Mouse (Mus musculus) ovary, postnatal 14 days (tissue): ENCODE measurements around the gene Zfp952.
"Not testable (repeated sequence)": the region's sequence is repeated elsewhere in the genome, so short reads cannot be mapped to it uniquely, and the experiment has no call there.

Experiments used
- DNase-seq: peaks from one replicate; pipeline ENCODE4 v3.0.0; 2022; ENCODE audit warnings: low spot score

The Zfp952 gene

GRCm38 (mm10) chr17:32992699-32993474, at the start of gene Zfp952:
Gene Zfp952 (plus strand): TSS chr17:32993129.
- DNase-seq = peak; percentile 75

GRCm38 (mm10) chr17:32943661-32944060, 49.3 kb upstream of the Zfp952 start:
- DNase-seq = no peak

- no peak for DNase-seq
Measured at GRCm38 (mm10) chr17:32944402-32945035, 48.4 kb upstream of the Zfp952 start.

- no peak for DNase-seq
Measured at GRCm38 (mm10) chr17:32946716-32947115, 46.2 kb upstream of the Zfp952 start.

- DNase-seq = peak; percentile 99
Measured at GRCm38 (mm10) chr17:32947215-32947914, 45.6 kb upstream of the Zfp952 start, which contains the start of gene Cyp4f13. Gene Cyp4f13 (minus strand): TSS chr17:32947402.

GRCm38 (mm10) chr17:32950136-32950535, 42.8 kb upstream of the Zfp952 start:
- no peak for DNase-seq

- DNase-seq = no peak
Measured at GRCm38 (mm10) chr17:32951006-32951405, 41.9 kb upstream of the Zfp952 start.

GRCm38 (mm10) chr17:32951441-32951840, 41.5 kb upstream of the Zfp952 start:
- DNase-seq = peak; percentile 76

GRCm38 (mm10) chr17:32965253-32965622, 27.7 kb upstream of the Zfp952 start:
- no peak for DNase-seq

- DNase-seq = peak; percentile 88
Measured at GRCm38 (mm10) chr17:32965623-32966290, 27.2 kb upstream of the Zfp952 start, which contains the start of gene Zfp472. Gene Zfp472 (plus strand): TSS chr17:32965814.

GRCm38 (mm10) chr17:32981361-32981760, 11.6 kb upstream of the Zfp952 start:
- DNase-seq = no peak

- no peak for DNase-seq
Measured at GRCm38 (mm10) chr17:32986301-32986700, 6.6 kb upstream of the Zfp952 start.

- DNase-seq = peak; percentile 5
Measured at GRCm38 (mm10) chr17:32991965-32992698, 797 bp upstream of the Zfp952 start.

- DNase-seq = no peak
Measured at GRCm38 (mm10) chr17:32998492-32998891, 5.6 kb downstream of the Zfp952 start.

- no peak for DNase-seq
Measured at GRCm38 (mm10) chr17:33008337-33008736, 15.4 kb downstream of the Zfp952 start.

GRCm38 (mm10) chr17:33020434-33020833, 27.5 kb downstream of the Zfp952 start:
- DNase-seq = not testable (repeated sequence)

GRCm38 (mm10) chr17:33032376-33032775, 39.4 kb downstream of the Zfp952 start:
- DNase-seq = no peak

- DNase-seq = peak; percentile 60
Measured at GRCm38 (mm10) chr17:33032900-33033891, 40.3 kb downstream of the Zfp952 start, which contains the start of gene Zfp763. Gene Zfp763 (minus strand): TSS chr17:33033402.
